Mouse (Mus musculus): Measurements from ENCODE around the gene Kdsr. TPM values are rescaled to one million over a fixed set of nuclear protein-coding genes. Genes with fewer than 3 reads are reported as not detected.

Kdsr gene
- 15.2 and 16.1 TPM in 2 replicates for polyA plus RNA-seq (2014; fragmentation: Nextera tagmentation; extraction: Ambion mirVana)

- 3% methylated on average over 50 of the region's 51 CpGs for WGBS
- ATAC-seq (ENCODE audit: low FRiP score) = peak; percentile 100
- Histone ChIP-seq H3K4me3 (replicated peaks; ENCODE audit: low read length) (peak within 1 kb of the TSS; percentile 65), H3K27ac (peak within 1 kb of the TSS; percentile 89), H3K4me1 (replicated peaks; ENCODE audit: control insufficient read depth, insufficient read depth, low read length) (peaks cover 12% of the 10 kb centered on the region), H3K9ac (peak within 1 kb of the TSS; percentile 75), H3K36me3 (replicated peaks; ENCODE audit: control insufficient read depth, insufficient read depth) (peaks cover 7% of the 10 kb centered on the region; the same call in 1 of the 2 replicates), H3K27me3 (ENCODE audit: control insufficient read depth, insufficient read depth, low read length) (no peaks in the 10 kb centered on the region), H3K9me3 (ENCODE audit: control insufficient read depth, low read length) (no peaks in the 10 kb centered on the region), H3K4me2 (replicated peaks) (peak within 1 kb of the TSS; percentile 89)
- DNase-seq (ENCODE audit: low spot score) = peak; percentile 95
Observed at GRCm38 (mm10) chr1:106759572-106760435, at the start of gene Kdsr. Gene Kdsr, minus strand, starts transcription at chr1:106759727.

DNA sequence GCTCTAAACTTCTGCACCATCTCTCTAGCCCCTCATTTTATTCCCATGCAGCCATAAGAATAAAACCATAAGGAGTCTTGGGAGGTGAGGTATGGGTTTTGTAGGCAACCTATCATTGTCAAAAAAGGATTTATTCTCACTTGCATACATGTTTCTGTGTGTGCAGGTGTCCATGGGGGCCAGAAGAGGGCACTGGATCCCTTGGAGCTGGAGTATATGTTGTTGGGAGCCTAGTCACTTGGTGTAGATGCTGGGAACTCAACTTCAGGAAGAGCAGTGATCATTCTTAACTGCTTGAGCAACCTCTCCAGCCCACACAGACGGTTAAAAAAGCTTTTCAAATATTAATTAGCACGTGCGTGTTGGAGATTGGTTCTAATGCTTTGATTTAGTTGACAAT, 40.4 kb upstream of the Kdsr start:
- WGBS = 80% methylated on average over 3 of the region's 3 CpGs
- H3K4me2 ChIP-seq (replicated peaks) = no peak overlapping the region
- H3K4me1 ChIP-seq (replicated peaks; ENCODE audit: control insufficient read depth, insufficient read depth, low read length) = peaks cover 7% of the 10 kb centered on the region
- H3K9ac ChIP-seq = no peak overlapping the region
- H3K4me3 ChIP-seq (replicated peaks; ENCODE audit: low read length) = no peak overlapping the region
- H3K27me3 ChIP-seq (ENCODE audit: control insufficient read depth, insufficient read depth, low read length) = no peaks in the 10 kb centered on the region
- ATAC-seq (ENCODE audit: low FRiP score) = no peak
- H3K9me3 ChIP-seq (ENCODE audit: control insufficient read depth, low read length) = no peaks in the 10 kb centered on the region
- no peak overlapping the region for H3K27ac ChIP-seq
- DNase-seq (ENCODE audit: low spot score) = no peak
- no peaks in the 10 kb centered on the region for H3K36me3 ChIP-seq (replicated peaks; ENCODE audit: control insufficient read depth, insufficient read depth)

GRCm38 (mm10) chr1:106799406-106799805, 39.9 kb upstream of the Kdsr start:
- Histone ChIP-seq H3K27ac (no peak overlapping the region), H3K9me3 (ENCODE audit: control insufficient read depth, low read length) (no peaks in the 10 kb centered on the region), H3K36me3 (replicated peaks; ENCODE audit: control insufficient read depth, insufficient read depth) (no peaks in the 10 kb centered on the region), H3K9ac (no peak overlapping the region), H3K4me2 (replicated peaks) (no peak overlapping the region), H3K4me3 (replicated peaks; ENCODE audit: low read length) (no peak overlapping the region), H3K27me3 (ENCODE audit: control insufficient read depth, insufficient read depth, low read length) (no peaks in the 10 kb centered on the region), H3K4me1 (replicated peaks; ENCODE audit: control insufficient read depth, insufficient read depth, low read length) (peaks cover 11% of the 10 kb centered on the region)
- DNase-seq (ENCODE audit: low spot score) (no peak), ATAC-seq (ENCODE audit: low FRiP score) (no peak)
- WGBS = 35% methylated on average over 1 of the region's 1 CpGs

DNA sequence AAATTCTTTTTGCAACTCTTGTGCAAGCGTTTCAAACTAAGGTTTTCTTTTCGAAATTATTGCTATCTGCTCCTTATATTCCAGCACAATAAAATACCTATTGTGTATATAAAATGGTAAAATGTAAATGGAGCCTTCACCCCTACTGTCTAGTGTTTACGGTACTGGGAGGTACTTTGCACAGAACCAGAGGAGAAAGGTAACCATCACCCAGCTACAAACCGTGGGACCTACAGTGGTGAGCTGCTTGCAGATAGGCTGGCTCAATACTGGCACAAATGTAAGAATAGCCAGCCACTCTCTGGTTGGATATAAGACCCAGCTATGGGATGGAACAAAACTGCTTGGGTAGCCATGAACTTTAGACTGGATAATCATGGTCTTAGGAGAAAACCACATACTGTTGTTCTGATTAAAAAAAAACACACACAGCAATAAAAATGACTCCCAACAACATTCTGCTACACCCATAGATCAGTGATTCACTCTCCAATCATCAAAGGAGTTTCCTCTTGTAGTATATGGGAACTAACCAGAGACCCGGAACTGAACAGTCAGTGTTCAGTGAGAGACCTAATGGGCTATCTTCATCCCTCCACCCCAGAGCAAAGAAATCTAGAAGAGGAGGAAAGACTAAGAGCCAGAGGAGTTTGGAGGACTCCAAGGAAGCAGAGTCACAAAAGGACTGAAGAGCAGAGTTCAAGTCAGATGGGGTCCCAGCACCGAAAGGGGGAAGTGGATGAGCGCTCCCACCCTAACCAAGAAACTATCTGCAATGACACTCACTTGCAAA, 37.7 kb upstream of the Kdsr start:
- 64% methylated on average over 7 of the region's 7 CpGs for WGBS
- peaks cover 22% of the 10 kb centered on the region for H3K4me1 ChIP-seq (replicated peaks; ENCODE audit: control insufficient read depth, insufficient read depth, low read length)
- ATAC-seq (ENCODE audit: low FRiP score) (peak; percentile 28), DNase-seq (ENCODE audit: low spot score) (no peak)
- no peaks in the 10 kb centered on the region for H3K36me3 ChIP-seq (replicated peaks; ENCODE audit: control insufficient read depth, insufficient read depth)
- no peaks in the 10 kb centered on the region for H3K27me3 ChIP-seq (ENCODE audit: control insufficient read depth, insufficient read depth, low read length)
- 0 out of 2 replicates have a peak overlapping the region, but pooled peaks have one; percentile 34 for H3K9ac ChIP-seq
- peak overlapping the region; percentile 80 for H3K4me3 ChIP-seq (replicated peaks; ENCODE audit: low read length)
- no peaks in the 10 kb centered on the region for H3K9me3 ChIP-seq (ENCODE audit: control insufficient read depth, low read length)
- H3K27ac ChIP-seq = no peak overlapping the region
- H3K4me2 ChIP-seq (replicated peaks) = peak overlapping the region; percentile 62

GRCm38 (mm10) chr1:106796542-106796924, 37.0 kb upstream of the Kdsr start, which contains the start of gene Vps4b:
Gene Vps4b, minus strand, starts transcription at chr1:106796728.
- H3K9ac ChIP-seq = peak within 1 kb of the TSS; percentile 80
- peak within 1 kb of the TSS; percentile 82 for H3K27ac ChIP-seq
- H3K4me2 ChIP-seq (replicated peaks) = peak within 1 kb of the TSS; percentile 68
- DNase-seq (ENCODE audit: low spot score) = peak; percentile 98
- peak within 1 kb of the TSS; percentile 80 for H3K4me3 ChIP-seq (replicated peaks; ENCODE audit: low read length)
- no peaks in the 10 kb centered on the region for H3K36me3 ChIP-seq (replicated peaks; ENCODE audit: control insufficient read depth, insufficient read depth)
- H3K27me3 ChIP-seq (ENCODE audit: control insufficient read depth, insufficient read depth, low read length) = no peaks in the 10 kb centered on the region
- peaks cover 22% of the 10 kb centered on the region for H3K4me1 ChIP-seq (replicated peaks; ENCODE audit: control insufficient read depth, insufficient read depth, low read length)
- H3K9me3 ChIP-seq (ENCODE audit: control insufficient read depth, low read length) = no peaks in the 10 kb centered on the region
- WGBS = under 1% methylated on average over 23 of the region's 23 CpGs
- ATAC-seq (ENCODE audit: low FRiP score) = peak; percentile 99

DNA sequence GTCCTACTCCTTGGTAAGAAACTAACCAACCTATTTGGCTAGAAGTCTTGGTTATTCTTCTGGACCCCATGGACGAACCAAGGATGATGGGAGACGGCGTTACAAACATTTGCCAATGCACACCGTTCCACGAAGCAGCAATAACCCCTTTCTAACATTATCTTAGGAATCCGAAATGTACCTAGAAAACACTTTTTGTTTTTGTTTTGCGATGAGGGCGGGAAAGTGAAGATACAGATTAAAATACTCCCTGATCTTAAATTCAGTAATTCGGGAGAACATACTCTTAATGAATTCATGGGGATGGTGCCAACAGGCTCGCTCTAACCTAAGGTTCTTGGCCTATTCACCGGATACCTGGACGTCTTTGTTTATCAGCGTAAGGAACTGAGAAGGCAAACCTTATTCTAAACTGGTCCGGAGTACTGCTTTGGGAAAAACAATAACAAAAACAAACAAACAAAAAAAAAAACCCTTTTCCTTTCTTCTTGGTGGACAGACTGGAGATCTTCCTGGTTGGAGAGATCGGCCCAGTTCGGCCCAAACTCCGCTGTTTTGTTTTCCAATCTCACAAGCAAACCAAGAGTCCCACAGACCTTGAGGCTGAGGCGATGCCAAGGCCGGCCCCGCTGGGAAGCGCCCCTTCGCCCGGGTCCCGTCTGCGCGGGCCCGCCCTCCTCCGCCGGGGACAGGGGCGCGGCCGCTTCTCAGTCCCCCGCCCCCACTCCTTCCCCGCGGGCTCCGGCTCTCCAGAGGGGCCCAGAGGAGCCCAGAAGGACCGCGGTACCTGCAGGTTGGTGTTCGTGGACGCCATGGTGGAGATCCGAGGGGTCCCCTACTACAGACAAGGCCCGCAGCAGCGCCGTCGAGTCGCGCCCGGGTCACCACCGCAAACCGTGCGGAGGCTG, 36.4 kb upstream of the Kdsr start:
- peak; percentile 90 for ATAC-seq (ENCODE audit: low FRiP score)
- H3K4me1 ChIP-seq (replicated peaks; ENCODE audit: control insufficient read depth, insufficient read depth, low read length) = peaks cover 22% of the 10 kb centered on the region
- H3K27me3 ChIP-seq (ENCODE audit: control insufficient read depth, insufficient read depth, low read length) = no peaks in the 10 kb centered on the region
- H3K9me3 ChIP-seq (ENCODE audit: control insufficient read depth, low read length) = no peaks in the 10 kb centered on the region
- H3K4me3 ChIP-seq (replicated peaks; ENCODE audit: low read length) = peak overlapping the region; percentile 80
- H3K4me2 ChIP-seq (replicated peaks) = peak overlapping the region; percentile 68
- no peak for DNase-seq (ENCODE audit: low spot score)
- H3K27ac ChIP-seq = peak overlapping the region; percentile 82
- WGBS = 4% methylated on average over 51 of the region's 51 CpGs
- H3K9ac ChIP-seq = peak overlapping the region; percentile 80
- no peaks in the 10 kb centered on the region for H3K36me3 ChIP-seq (replicated peaks; ENCODE audit: control insufficient read depth, insufficient read depth)

- H3K9me3 ChIP-seq (ENCODE audit: control insufficient read depth, low read length) = no peaks in the 10 kb centered on the region
- WGBS = 95% methylated on average over 4 of the region's 4 CpGs
Observed at GRCm38 (mm10) chr1:106774896-106775295, 15.4 kb upstream of the Kdsr start.

DNA sequence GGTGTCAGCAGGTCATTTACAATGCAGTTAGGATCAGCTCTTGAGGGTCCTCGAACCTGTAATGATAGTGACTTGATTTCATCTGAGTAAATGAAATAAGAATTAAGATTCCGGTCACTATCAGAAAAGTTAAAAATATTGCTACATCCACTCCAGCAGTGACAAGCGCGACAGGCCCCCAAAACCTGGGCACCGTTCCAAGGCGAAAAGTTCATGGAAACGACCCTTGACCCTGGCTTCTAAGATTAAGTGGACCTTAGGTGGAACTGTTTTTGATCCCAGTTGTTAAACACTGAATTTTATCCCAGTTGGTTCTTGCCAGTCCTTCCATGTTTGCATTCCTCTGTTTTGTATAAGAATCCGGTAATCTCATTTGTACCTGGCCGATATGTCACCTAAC, 14.6 kb upstream of the Kdsr start:
- DNase-seq (ENCODE audit: low spot score) (no peak), ATAC-seq (ENCODE audit: low FRiP score) (no peak)
- Histone ChIP-seq H3K36me3 (replicated peaks; ENCODE audit: control insufficient read depth, insufficient read depth) (peaks cover 80% of the 10 kb centered on the region), H3K4me1 (replicated peaks; ENCODE audit: control insufficient read depth, insufficient read depth, low read length) (no peaks in the 10 kb centered on the region), H3K27me3 (ENCODE audit: control insufficient read depth, insufficient read depth, low read length) (no peaks in the 10 kb centered on the region), H3K4me2 (replicated peaks) (no peak overlapping the region), H3K9ac (no peak overlapping the region), H3K27ac (no peak overlapping the region), H3K4me3 (replicated peaks; ENCODE audit: low read length) (no peak overlapping the region), H3K9me3 (ENCODE audit: control insufficient read depth, low read length) (no peaks in the 10 kb centered on the region)
- 94% methylated on average over 9 of the region's 9 CpGs for WGBS

More at GRCm38 (mm10) chr1:106774896-106775295, 15.4 kb upstream of the Kdsr start:
- Histone ChIP-seq H3K27ac (no peak overlapping the region), H3K27me3 (ENCODE audit: control insufficient read depth, insufficient read depth, low read length) (no peaks in the 10 kb centered on the region), H3K4me2 (replicated peaks) (no peak overlapping the region), H3K36me3 (replicated peaks; ENCODE audit: control insufficient read depth, insufficient read depth) (peaks cover 82% of the 10 kb centered on the region), H3K9ac (no peak overlapping the region), H3K4me1 (replicated peaks; ENCODE audit: control insufficient read depth, insufficient read depth, low read length) (no peaks in the 10 kb centered on the region), H3K4me3 (replicated peaks; ENCODE audit: low read length) (no peak overlapping the region)
- ATAC-seq (ENCODE audit: low FRiP score) (no peak), DNase-seq (ENCODE audit: low spot score) (no peak)

Measured in hindbrain, embryonic 14.5 days (tissue).